Mouse (Mus musculus): ENCODE results near the gene Als2cl. TPM values are rescaled to one million over a fixed set of nuclear protein-coding genes. Genes with fewer than 3 reads are reported as not detected.

The Als2cl gene
- total and polyA plus RNA-seq, 2 experiments: 8.0 to 45.5 TPM

DNA sequence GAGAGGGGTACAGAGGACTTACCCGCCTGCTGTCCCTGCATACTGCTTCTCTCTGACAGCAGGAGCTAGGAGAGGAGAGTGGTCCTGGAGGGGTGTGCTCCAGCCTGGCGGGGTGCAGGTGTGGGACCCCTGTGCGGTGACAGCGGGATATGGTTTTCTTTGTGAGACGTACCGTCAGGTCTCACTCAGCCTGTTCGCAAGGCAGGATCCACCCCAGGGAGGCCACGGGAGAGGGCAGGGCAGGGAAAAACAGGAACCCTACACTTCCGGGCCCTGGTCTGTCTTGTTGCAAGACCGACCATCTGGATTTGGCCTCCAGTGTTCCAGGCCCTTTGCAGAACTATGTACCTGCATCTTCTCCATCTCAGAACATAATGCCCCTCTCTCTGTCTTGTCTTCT lies 13.8 kb downstream of the Als2cl start:
- H3K4me3 ChIP-seq (ENCODE audit: insufficient read depth, low read depth, low read length): peak overlapping the region; percentile 36; the same call in 1 of the 2 replicates

GRCm38 (mm10) chr9:110895507-110895906 lies 15.8 kb downstream of the Als2cl start:
- TF ChIP-seq POLR2A (IDR thresholded peaks at IDR 0.05; ENCODE audit: extremely low read depth, insufficient read depth, low read length): no peak
- TF ChIP-seq CTCF (IDR thresholded peaks at IDR 0.05; ENCODE audit: low read depth, low read length): no peak
- H3K36me3 ChIP-seq (ENCODE audit: control insufficient read depth, insufficient read depth, low read length): peaks cover 14% of the 10 kb centered on the region; the same call in 1 of the 2 replicates
- WGBS: 84% methylated on average over 5 of the region's 5 CpGs

More for the DNA sequence above, 13.8 kb downstream of the Als2cl start:
- Histone ChIP-seq H3K27ac (replicated peaks; ENCODE audit: insufficient read depth, low read depth, low read length) (no peak overlapping the region), H3K79me2 (ENCODE audit: control insufficient read depth, insufficient read depth, low read length) (no peaks in the 10 kb centered on the region), H3K9ac (ENCODE audit: low read depth, low read length) (no peak overlapping the region), H3K36me3 (ENCODE audit: control insufficient read depth, insufficient read depth, low read length) (peaks cover 14% of the 10 kb centered on the region; the same call in 1 of the 2 replicates), H3K27me3 (ENCODE audit: control insufficient read depth, insufficient read depth, low read length) (no peaks in the 10 kb centered on the region), H3K4me1 (ENCODE audit: control insufficient read depth, insufficient read depth, low read length) (peaks cover 5% of the 10 kb centered on the region)
- TF ChIP-seq POLR2A (IDR thresholded peaks at IDR 0.05; ENCODE audit: extremely low read depth, insufficient read depth, low read length) (no peak), CTCF (IDR thresholded peaks at IDR 0.05; ENCODE audit: low read depth, low read length) (no peak)
- no peak for DNase-seq (ENCODE audit: extremely low read depth, low read depth, low spot score)
- WGBS: 83% methylated on average over 10 of the region's 10 CpGs

DNA sequence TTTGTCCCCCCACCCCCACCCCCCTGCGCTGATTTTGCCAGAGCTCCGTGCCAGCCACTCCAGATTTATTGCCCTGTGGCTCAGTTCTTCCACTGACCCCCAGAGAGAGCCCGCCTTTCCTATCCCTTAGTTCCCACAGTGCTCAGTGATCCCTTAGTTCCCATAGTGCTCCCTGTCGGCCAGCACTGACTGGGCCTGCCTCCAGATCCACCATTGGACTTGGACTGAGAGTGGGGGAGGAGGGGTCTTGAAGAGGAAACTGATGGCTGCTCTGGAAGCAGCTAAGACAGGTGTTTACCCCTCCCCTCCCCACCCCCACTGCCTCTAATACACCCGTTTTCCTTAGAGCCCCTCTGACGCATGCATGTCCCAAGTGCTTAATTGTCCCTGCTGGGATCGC lies 16.3 kb downstream of the Als2cl start:
- WGBS: 88% methylated on average over 7 of the region's 7 CpGs
- Histone ChIP-seq H3K4me1 (ENCODE audit: control insufficient read depth, insufficient read depth, low read length) (no peaks in the 10 kb centered on the region), H3K27me3 (ENCODE audit: control insufficient read depth, insufficient read depth, low read length) (no peaks in the 10 kb centered on the region), H3K36me3 (ENCODE audit: control insufficient read depth, insufficient read depth, low read length) (peaks cover 14% of the 10 kb centered on the region; the same call in 1 of the 2 replicates), H3K9ac (ENCODE audit: low read depth, low read length) (no peak overlapping the region), H3K79me2 (ENCODE audit: control insufficient read depth, insufficient read depth, low read length) (no peaks in the 10 kb centered on the region), H3K4me3 (ENCODE audit: insufficient read depth, low read depth, low read length) (no peak overlapping the region), H3K27ac (replicated peaks; ENCODE audit: insufficient read depth, low read depth, low read length) (no peak overlapping the region)
- no peak for DNase-seq (ENCODE audit: extremely low read depth, low read depth, low spot score)
- no peak for TF ChIP-seq POLR2A (IDR thresholded peaks at IDR 0.05; ENCODE audit: extremely low read depth, insufficient read depth, low read length)
- TF ChIP-seq CTCF (IDR thresholded peaks at IDR 0.05; ENCODE audit: low read depth, low read length): no peak

More at GRCm38 (mm10) chr9:110895507-110895906, 15.8 kb downstream of the Als2cl start:
- no peak for DNase-seq (ENCODE audit: extremely low read depth, low read depth, low spot score)
- H3K27ac ChIP-seq (replicated peaks; ENCODE audit: insufficient read depth, low read depth, low read length): no peak overlapping the region
- no peaks in the 10 kb centered on the region for H3K4me1 ChIP-seq (ENCODE audit: control insufficient read depth, insufficient read depth, low read length)
- no peaks in the 10 kb centered on the region for H3K27me3 ChIP-seq (ENCODE audit: control insufficient read depth, insufficient read depth, low read length)
- no peak overlapping the region for H3K4me3 ChIP-seq (ENCODE audit: insufficient read depth, low read depth, low read length)
- H3K79me2 ChIP-seq (ENCODE audit: control insufficient read depth, insufficient read depth, low read length): no peaks in the 10 kb centered on the region
- no peak overlapping the region for H3K9ac ChIP-seq (ENCODE audit: low read depth, low read length)

DNA sequence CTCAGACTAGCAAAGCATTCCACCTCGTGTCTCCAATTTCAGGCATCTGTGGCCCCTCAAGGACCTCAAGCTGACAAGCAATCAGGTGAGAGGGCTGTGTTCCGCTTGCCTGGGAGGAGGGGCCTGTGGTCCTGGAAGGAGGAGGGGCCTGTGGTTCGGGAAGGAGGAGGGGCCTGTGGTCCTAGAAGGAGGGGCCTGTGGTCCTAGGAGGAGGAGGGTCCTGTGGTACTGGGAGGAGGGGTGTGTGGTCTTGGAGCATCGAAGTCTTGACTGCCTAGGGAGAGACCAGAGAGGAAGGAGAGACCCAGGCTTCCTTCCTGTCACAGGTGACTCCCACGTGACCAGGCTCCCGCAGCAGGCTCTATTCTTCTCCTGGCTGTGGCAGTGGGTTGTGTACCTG lies 16.9 kb downstream of the Als2cl start:
- no peaks in the 10 kb centered on the region for H3K4me1 ChIP-seq (ENCODE audit: control insufficient read depth, insufficient read depth, low read length)
- TF ChIP-seq CTCF (IDR thresholded peaks at IDR 0.05; ENCODE audit: low read depth, low read length) (no peak), POLR2A (IDR thresholded peaks at IDR 0.05; ENCODE audit: extremely low read depth, insufficient read depth, low read length) (no peak)
- H3K79me2 ChIP-seq (ENCODE audit: control insufficient read depth, insufficient read depth, low read length): no peaks in the 10 kb centered on the region
- H3K27me3 ChIP-seq (ENCODE audit: control insufficient read depth, insufficient read depth, low read length): no peaks in the 10 kb centered on the region
- no peak overlapping the region for H3K4me3 ChIP-seq (ENCODE audit: insufficient read depth, low read depth, low read length)
- H3K36me3 ChIP-seq (ENCODE audit: control insufficient read depth, insufficient read depth, low read length): peaks cover 14% of the 10 kb centered on the region; the same call in 1 of the 2 replicates
- H3K9ac ChIP-seq (ENCODE audit: low read depth, low read length): no peak overlapping the region
- DNase-seq (ENCODE audit: extremely low read depth, low read depth, low spot score): no peak
- WGBS: 69% methylated on average over 6 of the region's 6 CpGs
- H3K27ac ChIP-seq (replicated peaks; ENCODE audit: insufficient read depth, low read depth, low read length): no peak overlapping the region

- Histone ChIP-seq H3K36me3 (ENCODE audit: control insufficient read depth, insufficient read depth, low read length) (peaks cover 6% of the 10 kb centered on the region; the same call in 1 of the 2 replicates), H3K4me3 (ENCODE audit: insufficient read depth, low read depth, low read length) (no peak overlapping the region), H3K79me2 (ENCODE audit: control insufficient read depth, insufficient read depth, low read length) (no peaks in the 10 kb centered on the region), H3K4me1 (ENCODE audit: control insufficient read depth, insufficient read depth, low read length) (no peaks in the 10 kb centered on the region), H3K27ac (replicated peaks; ENCODE audit: insufficient read depth, low read depth, low read length) (no peak overlapping the region), H3K27me3 (ENCODE audit: control insufficient read depth, insufficient read depth, low read length) (no peaks in the 10 kb centered on the region), H3K9ac (ENCODE audit: low read depth, low read length) (no peak overlapping the region)
- no peak for TF ChIP-seq CTCF (IDR thresholded peaks at IDR 0.05; ENCODE audit: low read depth, low read length)
- TF ChIP-seq POLR2A (IDR thresholded peaks at IDR 0.05; ENCODE audit: extremely low read depth, insufficient read depth, low read length): no peak
- 84% methylated on average over 10 of the region's 10 CpGs for WGBS
- no peak for DNase-seq (ENCODE audit: extremely low read depth, low read depth, low spot score)
Observed at GRCm38 (mm10) chr9:110899451-110900008, 19.9 kb downstream of the Als2cl start.

GRCm38 (mm10) chr9:110901204-110901603 lies 21.5 kb downstream of the Als2cl start:
- no peak overlapping the region for H3K9ac ChIP-seq (ENCODE audit: low read depth, low read length)
- H3K4me1 ChIP-seq (ENCODE audit: control insufficient read depth, insufficient read depth, low read length): no peaks in the 10 kb centered on the region
- no peak overlapping the region for H3K4me3 ChIP-seq (ENCODE audit: insufficient read depth, low read depth, low read length)
- no peak for TF ChIP-seq CTCF (IDR thresholded peaks at IDR 0.05; ENCODE audit: low read depth, low read length)
- no peak for TF ChIP-seq POLR2A (IDR thresholded peaks at IDR 0.05; ENCODE audit: extremely low read depth, insufficient read depth, low read length)
- H3K27ac ChIP-seq (replicated peaks; ENCODE audit: insufficient read depth, low read depth, low read length): no peak overlapping the region
- H3K27me3 ChIP-seq (ENCODE audit: control insufficient read depth, insufficient read depth, low read length): no peaks in the 10 kb centered on the region
- peaks cover 4% of the 10 kb centered on the region; the same call in 1 of the 2 replicates for H3K36me3 ChIP-seq (ENCODE audit: control insufficient read depth, insufficient read depth, low read length)
- WGBS: 81% methylated on average over 6 of the region's 6 CpGs
- no peak for DNase-seq (ENCODE audit: extremely low read depth, low read depth, low spot score)
- H3K79me2 ChIP-seq (ENCODE audit: control insufficient read depth, insufficient read depth, low read length): no peaks in the 10 kb centered on the region
